Mouse (Mus musculus): ENCODE measurements around the gene Cks1b.

- TF ChIP-seq IRF4 (IDR thresholded peaks at IDR 0.05; ENCODE audit: low read depth, low read length) (0 out of 2 replicates have a peak, but pooled peaks have one; percentile 8), POLR2AphosphoS2 (IDR thresholded peaks at IDR 0.05; ENCODE audit: low read depth, low read length) (peak; percentile 56; the same call in 1 of the 2 replicates), CHD2 (IDR thresholded peaks at IDR 0.05; ENCODE audit: low read length) (peak; percentile 48; the same call in 1 of the 2 replicates), GABPA (IDR thresholded peaks at IDR 0.05; ENCODE audit: insufficient replicate concordance, low read depth, low read length) (no peak), CTCF (conservative IDR thresholded peaks at IDR 0.05 in 1 of 2, IDR thresholded peaks at IDR 0.05 in 1 of 2; ENCODE audit: low read depth in 2 of 2, low read length in 2 of 2) (peak; percentile 45 to 74), JUND (conservative IDR thresholded peaks at IDR 0.05; ENCODE audit: low read depth, low read length) (0 out of 2 replicates have a peak, but pooled peaks have one; percentile 0), POLR2A (IDR thresholded peaks at IDR 0.05; ENCODE audit: low read depth, low read length) (peak; percentile 74), E2F4 (IDR thresholded peaks at IDR 0.05; ENCODE audit: insufficient replicate concordance, low read depth, low read length) (no peak), USF2 (conservative IDR thresholded peaks at IDR 0.05; ENCODE audit: low read depth, low read length) (no peak), SIN3A (IDR thresholded peaks at IDR 0.05; ENCODE audit: low read length) (peak; percentile 49; the same call in 1 of the 2 replicates), ELF1 (IDR thresholded peaks at IDR 0.05; ENCODE audit: low read depth, low read length) (no peak; the same call in 1 of the 2 replicates), MAX (IDR thresholded peaks at IDR 0.05; ENCODE audit: low read length) (0 out of 2 replicates have a peak, but pooled peaks have one; percentile 3), UBTF (IDR thresholded peaks at IDR 0.05; ENCODE audit: low read depth, low read length) (no peak), ZC3H11A (IDR thresholded peaks at IDR 0.05; ENCODE audit: low read depth, low read length) (no peak)
These were observed 22.2 kb downstream of the Cks1b start for GRCm38 (mm10) chr3:89395806-89396653.

All from CH12.LX (cell line).